Mouse (Mus musculus) intestine, embryonic 14.5 days (tissue): ENCODE results near the gene Fam161a. TPM values are rescaled to one million over a fixed set of nuclear protein-coding genes. Genes with fewer than 3 reads are reported as not detected.

Source experiments
- ATAC-seq: fragments of 200-750 bp; cut with Nextera tagmentation; replicated peaks from 2 replicates; pipeline ENCODE4 v1.8.0; 2017; ENCODE audit warnings: low read depth, moderate number of reproducible peaks, moderate TSS enrichment, moderate library complexity; ENCODE audit not compliant: low FRiP score, low TSS enrichment
- DNase-seq: peaks from one replicate; pipeline ENCODE4 v3.0.0-alpha.2; 2018; ENCODE audit warnings: low spot score
- H3K27ac ChIP-seq: fragments of 300-500 bp; sonication (generic); 2 replicates; pipeline ENCODE4 v1.5.1; 2014; ENCODE audit warnings: low read depth, mild to moderate bottlenecking, control low read depth
- H3K27me3 ChIP-seq: fragments of 300-500 bp; sonication (generic); replicated peaks from 2 replicates; pipeline ENCODE4 v1.6.1; 2014; ENCODE audit warnings: low read length, control low read depth; ENCODE audit not compliant: control insufficient read depth, insufficient read depth
- H3K36me3 ChIP-seq: fragments of 300-500 bp; sonication (generic); 2 replicates; pipeline ENCODE4 v1.6.1; 2014; ENCODE audit warnings: low read length, control low read depth; ENCODE audit not compliant: control insufficient read depth, insufficient read depth
- H3K4me1 ChIP-seq: fragments of 300-500 bp; sonication (generic); replicated peaks from 2 replicates; pipeline ENCODE4 v1.6.1; 2014; ENCODE audit warnings: low read length, control low read depth, mixed read lengths; ENCODE audit not compliant: control insufficient read depth, insufficient read depth
- H3K4me2 ChIP-seq: fragments of 300-500 bp; sonication (generic); 2 replicates; pipeline ENCODE4 v1.6.1; 2014; ENCODE audit warnings: low read length
- H3K4me3 ChIP-seq: fragments of 300-500 bp; sonication (generic); 2 replicates; pipeline ENCODE4 v1.5.1; 2014; ENCODE audit warnings: low read depth, low read length, control low read depth, mixed read lengths
- H3K9ac ChIP-seq: fragments of 300-500 bp; sonication (generic); 2 replicates; pipeline ENCODE4 v1.6.1; 2014; ENCODE audit warnings: mild to moderate bottlenecking, low read length
- H3K9me3 ChIP-seq: fragments of 300-500 bp; sonication (generic); 2 replicates; pipeline ENCODE4 v1.6.1; 2016; ENCODE audit warnings: low read length, control low read depth; ENCODE audit not compliant: control insufficient read depth
- WGBS: fragments of 180-500 bp; shearing (Covaris S2); extraction: QIAGEN DNeasy Blood & Tissue Kit; methylation state at CpG from one replicate; pipeline ENCODE4 v1.1.7; 2014; 5-methylcytosine and 5-hydroxymethylcytosine counted together
- polyA plus RNA-seq: library from polyadenylated mRNA; unstranded; fragments of >200 nt; fragmentation: Nextera tagmentation; extraction: Ambion mirVana; gene quantifications from 2 replicates; pipeline ENCODE4 v1.2.1, GENCODE M21; 2014

Gene Fam161a
- polyA plus RNA-seq, 1 experiment from 2014 or later, result 1.6 TPM

DNA sequence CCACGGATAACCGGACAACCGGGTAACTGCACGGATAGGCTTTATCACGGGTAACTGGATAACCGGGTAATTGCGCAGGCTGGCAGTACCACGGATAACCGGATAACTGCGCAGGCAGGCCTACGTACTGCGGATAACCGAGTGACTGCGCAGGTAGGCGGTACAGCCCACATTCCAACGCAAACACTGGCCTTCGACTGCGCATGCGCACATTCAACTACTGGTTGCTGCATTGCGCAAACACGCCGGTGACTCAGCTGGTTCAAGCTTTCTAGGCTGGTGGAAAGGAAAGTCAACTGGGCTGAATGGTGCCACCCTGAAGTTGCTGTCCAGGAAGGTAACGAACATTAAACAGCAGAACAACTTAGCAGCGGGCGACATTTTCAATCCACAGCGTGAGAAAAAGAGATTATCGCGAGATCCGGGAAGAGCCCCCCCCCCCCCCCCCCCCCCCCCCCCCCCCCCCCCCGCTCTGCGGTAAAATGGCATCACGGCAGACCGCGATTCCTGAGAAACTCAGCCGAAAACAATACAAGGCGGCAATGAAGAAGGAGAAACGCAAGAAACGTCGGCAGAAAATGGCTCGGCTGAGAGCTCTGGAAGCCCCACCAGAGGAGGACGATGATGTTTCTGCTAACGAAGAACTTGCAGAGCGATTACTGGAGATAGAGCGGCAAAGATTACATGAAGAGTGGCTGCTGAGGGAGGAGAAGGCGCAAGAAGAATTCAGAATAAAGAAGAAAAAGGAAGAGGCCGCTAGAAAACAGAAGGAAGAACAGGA, 34.4 kb upstream of the Fam161a start:
- H3K27ac ChIP-seq, result peak overlapping the region; percentile 67; the same call in 1 of the 2 replicates
- no peaks in the 10 kb centered on the region for H3K27me3 ChIP-seq
- DNase-seq (peak; percentile 88), ATAC-seq (peak; percentile 73)
- H3K36me3 ChIP-seq, result peaks cover 16% of the 10 kb centered on the region
- H3K9ac ChIP-seq, result peak overlapping the region; percentile 53
- 49% methylated on average over 44 of the region's 46 CpGs for WGBS
- peaks cover 28% of the 10 kb centered on the region for H3K9me3 ChIP-seq
- H3K4me3 ChIP-seq, result peak overlapping the region; percentile 56
- H3K4me1 ChIP-seq, result peaks cover 5% of the 10 kb centered on the region; the same call in 1 of the 2 replicates
- peak overlapping the region; percentile 62 for H3K4me2 ChIP-seq

DNA sequence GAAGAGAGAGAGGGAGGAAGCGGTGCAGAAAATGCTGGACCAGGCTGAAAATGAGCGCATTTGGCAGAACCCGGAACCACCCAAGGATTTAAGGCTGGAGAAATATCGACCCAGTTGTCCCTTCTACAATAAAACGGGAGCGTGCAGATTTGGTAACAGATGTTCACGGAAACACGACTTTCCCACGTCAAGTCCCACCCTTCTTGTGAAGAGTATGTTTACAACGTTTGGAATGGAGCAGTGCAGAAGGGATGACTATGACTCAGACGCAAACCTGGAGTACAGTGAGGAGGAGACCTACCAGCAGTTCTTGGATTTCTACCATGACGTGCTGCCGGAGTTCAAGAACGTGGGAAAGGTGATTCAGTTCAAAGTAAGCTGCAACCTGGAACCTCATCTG, 33.7 kb upstream of the Fam161a start:
- H3K9ac ChIP-seq, result peak overlapping the region; percentile 53
- no peak for ATAC-seq
- peaks cover 20% of the 10 kb centered on the region for H3K36me3 ChIP-seq
- H3K27ac ChIP-seq, result 0 out of 2 replicates have a peak overlapping the region, but pooled peaks have one; percentile 67
- H3K27me3 ChIP-seq, result no peaks in the 10 kb centered on the region
- peak overlapping the region; percentile 49 for H3K4me3 ChIP-seq
- DNase-seq, result peak; percentile 64
- H3K4me1 ChIP-seq, result peaks cover 5% of the 10 kb centered on the region; the same call in 1 of the 2 replicates
- H3K4me2 ChIP-seq, result peak overlapping the region; percentile 46
- 60% methylated on average over 14 of the region's 14 CpGs for WGBS
- H3K9me3 ChIP-seq, result peaks cover 27% of the 10 kb centered on the region

DNA sequence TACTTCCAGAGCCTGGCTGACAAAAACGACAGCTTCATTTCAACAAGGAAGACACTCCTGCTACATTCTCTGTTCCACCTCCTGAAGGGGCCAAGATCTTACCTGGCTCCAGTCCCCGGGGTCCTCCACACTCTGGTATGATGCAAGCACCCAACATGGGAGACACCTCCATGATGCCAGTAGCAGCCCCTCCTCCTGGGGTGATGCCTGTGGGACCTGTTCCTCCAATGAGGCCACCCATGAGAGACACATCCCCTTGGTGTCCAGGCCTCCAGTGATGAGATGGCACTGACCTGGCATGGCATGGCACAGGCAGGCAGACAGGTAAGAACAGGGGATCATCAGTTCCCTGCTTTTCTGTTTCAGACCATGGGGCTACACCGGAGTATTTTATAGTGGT, 29.1 kb upstream of the Fam161a start:
- Histone ChIP-seq H3K27me3 (no peaks in the 10 kb centered on the region), H3K27ac (no peak overlapping the region), H3K4me2 (no peak overlapping the region), H3K36me3 (peaks cover 26% of the 10 kb centered on the region), H3K4me1 (peaks cover 10% of the 10 kb centered on the region), H3K4me3 (no peak overlapping the region), H3K9me3 (peaks cover 7% of the 10 kb centered on the region), H3K9ac (no peak overlapping the region)
- no peak for DNase-seq
- WGBS, result 88% methylated on average over 3 of the region's 3 CpGs
- no peak for ATAC-seq

DNA sequence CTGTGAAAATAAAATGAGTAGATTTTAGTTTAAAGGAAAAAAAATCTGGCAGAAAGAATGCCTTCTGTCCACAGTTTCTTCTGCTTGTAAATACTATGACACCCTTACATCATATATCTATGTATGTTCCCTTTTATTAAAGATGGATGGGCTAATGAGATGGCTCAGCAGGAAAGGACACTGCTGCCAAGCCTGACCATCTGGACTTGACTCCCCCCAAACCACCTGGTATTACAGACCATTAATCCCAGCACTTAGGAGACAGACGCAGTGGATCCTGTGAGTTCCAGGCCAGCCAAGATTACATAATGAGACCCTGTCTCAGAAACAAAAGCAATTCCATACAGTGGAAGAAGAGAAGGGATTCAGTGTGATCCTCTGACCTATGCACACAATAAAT, 28.6 kb upstream of the Fam161a start:
- H3K27ac ChIP-seq, result no peak overlapping the region
- no peak overlapping the region for H3K4me2 ChIP-seq
- H3K4me3 ChIP-seq, result no peak overlapping the region
- WGBS, result 59% methylated on average over 1 of the region's 1 CpGs
- DNase-seq, result no peak
- no peaks in the 10 kb centered on the region for H3K27me3 ChIP-seq
- no peak overlapping the region for H3K9ac ChIP-seq
- peaks cover 10% of the 10 kb centered on the region for H3K4me1 ChIP-seq
- H3K9me3 ChIP-seq, result peaks cover 2% of the 10 kb centered on the region
- peaks cover 26% of the 10 kb centered on the region for H3K36me3 ChIP-seq
- no peak for ATAC-seq

DNA sequence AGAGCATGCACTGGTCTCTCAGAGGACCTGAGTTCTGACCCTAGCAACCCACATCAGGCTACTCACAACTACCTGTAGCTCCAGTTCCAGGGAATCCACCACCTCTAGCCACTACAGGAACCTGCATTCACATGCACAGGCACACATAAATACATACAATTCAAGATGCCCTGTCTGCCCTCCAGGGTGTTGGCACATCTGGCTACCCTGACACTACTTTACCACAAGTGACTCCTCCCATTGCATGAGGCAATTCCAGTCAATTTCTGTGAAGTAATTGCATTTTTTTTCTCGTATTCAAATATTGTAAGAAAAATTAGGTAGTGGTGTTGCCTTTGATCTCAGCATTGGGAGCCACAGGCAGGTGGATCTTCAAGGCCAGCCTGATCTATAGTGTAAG, 28.1 kb upstream of the Fam161a start:
- WGBS, result 89% methylated on average over 1 of the region's 1 CpGs
- Histone ChIP-seq H3K27ac (no peak overlapping the region), H3K4me2 (no peak overlapping the region), H3K9ac (no peak overlapping the region), H3K36me3 (peaks cover 26% of the 10 kb centered on the region), H3K27me3 (no peaks in the 10 kb centered on the region), H3K9me3 (no peaks in the 10 kb centered on the region), H3K4me1 (peaks cover 10% of the 10 kb centered on the region), H3K4me3 (no peak overlapping the region)
- no peak for ATAC-seq
- DNase-seq, result no peak

DNA sequence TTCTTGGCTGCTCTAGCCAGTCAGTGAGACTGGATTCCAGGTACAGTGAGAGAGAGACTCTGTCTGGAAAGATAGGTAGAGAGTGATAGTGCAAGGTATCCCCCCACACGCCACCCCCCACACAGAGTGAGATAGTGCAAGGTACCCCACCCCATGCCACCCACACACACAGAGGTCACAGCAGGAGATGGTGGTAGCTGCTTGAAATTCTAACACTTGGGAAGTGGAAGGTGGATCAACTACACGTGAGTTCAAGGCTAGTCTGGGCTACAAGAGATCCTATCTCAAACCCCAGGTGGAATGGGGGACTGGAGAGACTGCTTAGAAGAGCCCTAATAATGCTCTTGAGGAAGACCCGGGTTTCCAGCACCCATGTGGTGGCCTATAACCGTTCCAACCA, 26.3 kb upstream of the Fam161a start:
- peak overlapping the region; percentile 59 for H3K4me3 ChIP-seq
- H3K4me2 ChIP-seq, result peak overlapping the region; percentile 64
- no peaks in the 10 kb centered on the region for H3K27me3 ChIP-seq
- no peak overlapping the region for H3K27ac ChIP-seq
- H3K4me1 ChIP-seq, result peaks cover 9% of the 10 kb centered on the region
- peaks cover 26% of the 10 kb centered on the region for H3K36me3 ChIP-seq
- peak overlapping the region; percentile 70 for H3K9ac ChIP-seq
- 43% methylated on average over 4 of the region's 4 CpGs for WGBS
- no peaks in the 10 kb centered on the region for H3K9me3 ChIP-seq
- no peak for ATAC-seq
- no peak for DNase-seq

DNA sequence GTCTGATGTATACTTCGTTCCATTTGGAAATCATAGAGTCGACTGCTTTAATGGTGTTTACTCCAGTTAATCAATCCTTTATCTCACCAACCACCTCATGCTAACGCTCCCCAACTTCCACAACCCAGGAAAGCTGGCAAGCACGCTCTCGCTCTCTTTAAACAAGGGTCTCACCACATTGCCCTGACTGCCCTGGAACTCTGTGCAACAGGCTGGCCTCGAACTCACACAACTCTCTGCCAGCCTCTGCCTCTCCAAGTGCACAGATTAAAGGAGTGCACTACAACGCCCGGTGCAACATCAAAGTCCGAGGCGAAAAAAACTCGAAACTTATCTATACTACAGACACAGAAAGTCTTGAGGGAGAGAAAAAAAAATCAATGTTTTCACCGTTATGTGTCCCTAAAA, 25.8 kb upstream of the Fam161a start:
- WGBS, result 2% methylated on average over 12 of the region's 12 CpGs
- Histone ChIP-seq H3K9ac (peak overlapping the region; percentile 70), H3K4me2 (peak overlapping the region; percentile 64), H3K36me3 (peaks cover 23% of the 10 kb centered on the region), H3K9me3 (no peaks in the 10 kb centered on the region), H3K4me3 (peak overlapping the region; percentile 59), H3K27me3 (no peaks in the 10 kb centered on the region), H3K4me1 (peaks cover 5% of the 10 kb centered on the region), H3K27ac (peak overlapping the region; percentile 97)
- ATAC-seq, result peak; percentile 56
- DNase-seq, result no peak

DNA sequence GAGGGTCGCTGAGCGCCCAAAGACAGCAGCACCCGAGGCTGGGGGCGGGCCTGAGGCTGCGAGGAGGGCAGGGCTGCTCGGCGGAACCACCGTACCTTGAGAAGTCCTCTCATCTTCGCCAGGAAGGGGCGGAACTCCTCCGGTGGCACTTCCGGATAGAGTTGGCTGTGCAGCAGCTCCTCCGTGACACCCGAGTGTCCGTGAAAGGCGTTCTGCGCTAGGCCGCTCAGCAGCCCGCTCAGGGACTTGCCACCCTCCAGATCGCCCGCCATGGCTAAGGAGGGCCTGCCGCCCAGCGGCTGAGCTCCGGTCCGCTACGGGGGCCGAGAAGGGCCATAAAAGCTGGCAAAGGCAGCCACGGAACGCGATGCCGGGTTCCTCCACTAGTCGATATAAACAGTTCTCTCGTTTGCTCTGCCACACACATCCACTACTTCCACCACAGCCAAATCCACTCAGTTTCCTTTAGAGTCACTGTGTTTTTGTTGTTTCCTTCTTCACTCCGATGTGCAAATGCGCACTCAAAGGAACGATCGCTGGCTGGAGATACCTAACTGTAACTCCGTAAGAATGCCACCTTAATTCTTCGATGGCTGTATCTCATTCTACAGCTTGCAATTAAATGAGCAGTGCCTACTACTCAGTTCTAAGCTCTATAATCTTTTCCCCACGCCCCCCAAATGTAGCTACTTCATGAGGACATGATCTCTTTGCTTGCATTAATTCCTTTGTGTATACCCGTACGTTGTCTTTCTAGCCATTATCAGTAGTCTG, 25.2 kb upstream of the Fam161a start, which contains the start of the genes Gm28048 and Commd1:
Gene Gm28048, minus strand, starts transcription at position 107 of the 774 bp plus-strand sequence.
Gene Commd1, minus strand, starts transcription at position 399 of the 774 bp plus-strand sequence.
- Histone ChIP-seq H3K4me3 (peak within 1 kb of the TSS; percentile 59), H3K27me3 (no peaks in the 10 kb centered on the region), H3K9ac (peak within 1 kb of the TSS; percentile 70), H3K4me1 (peaks cover 5% of the 10 kb centered on the region), H3K27ac (peak within 1 kb of the TSS; percentile 97), H3K36me3 (peaks cover 17% of the 10 kb centered on the region), H3K4me2 (peak within 1 kb of the TSS; percentile 64), H3K9me3 (no peaks in the 10 kb centered on the region)
- DNase-seq (peak; percentile 98), ATAC-seq (peak; percentile 95)
- WGBS, result 4% methylated on average over 41 of the region's 42 CpGs
